Mouse (Mus musculus) heart, embryonic 14.5 days (tissue): ENCODE measurements around the gene Mpeg1. TPM values are rescaled to one million over a fixed set of nuclear protein-coding genes. Genes with fewer than 3 reads are reported as not detected.

Experiments used
- ATAC-seq: fragments of 200-750 bp; cut with Nextera tagmentation; 2 replicates; pipeline ENCODE4 v1.8.0; 2017; ENCODE audit warnings: low read depth, moderate TSS enrichment; ENCODE audit not compliant: insufficient number of reproducible peaks, insufficient read depth, low FRiP score
- H3K27ac ChIP-seq, 2 experiments: fragments of 200-500 bp in 1 of 2; fragments of 300-500 bp in 1 of 2; sonication (generic) in 1 of 2; replicated peaks in 1 of 2; 2 replicates each; pipeline ENCODE4 v1.5.1; 2012 to 2014; ENCODE audit warnings: low read depth in 2 of 2, low read length in 2 of 2, control low read depth in 1 of 2, mild to moderate bottlenecking in 1 of 2, mixed read lengths in 1 of 2; ENCODE audit not compliant: control insufficient read depth in 1 of 2, insufficient read depth in 1 of 2
- H3K27me3 ChIP-seq: fragments of 300-500 bp; sonication (generic); 2 replicates; pipeline ENCODE4 v1.6.1; 2014; ENCODE audit warnings: mild to moderate bottlenecking, low read length, control low read depth; ENCODE audit not compliant: control insufficient read depth, insufficient read depth
- H3K36me3 ChIP-seq: fragments of 300-500 bp; sonication (generic); 2 replicates; pipeline ENCODE4 v1.6.1; 2014; ENCODE audit warnings: mild to moderate bottlenecking, control low read depth, low read length, mixed read lengths; ENCODE audit not compliant: control insufficient read depth, insufficient read depth
- H3K4me1 ChIP-seq, 2 experiments: fragments of 200-500 bp in 1 of 2; fragments of 300-500 bp in 1 of 2; sonication (generic) in 1 of 2; 2 replicates each; pipeline ENCODE4 v1.6.1; 2012 to 2014; ENCODE audit warnings: low read length in 2 of 2, control low read depth in 1 of 2, mixed read lengths in 1 of 2; ENCODE audit not compliant: control insufficient read depth in 2 of 2, insufficient read depth in 2 of 2
- H3K4me2 ChIP-seq: fragments of 300-500 bp; sonication (generic); 2 replicates; pipeline ENCODE4 v1.6.1; 2014; ENCODE audit warnings: mild to moderate bottlenecking, low read length
- H3K4me3 ChIP-seq, 2 experiments: fragments of 200-500 bp in 1 of 2; fragments of 300-500 bp in 1 of 2; sonication (generic) in 1 of 2; 2 replicates each; pipeline ENCODE4 v1.5.1; 2012 to 2014; ENCODE audit warnings: low read length in 2 of 2, mild to moderate bottlenecking in 2 of 2, control low read depth in 1 of 2, low read depth in 1 of 2, moderate library complexity in 1 of 2; ENCODE audit not compliant: control insufficient read depth in 1 of 2, insufficient read depth in 1 of 2
- H3K9ac ChIP-seq: fragments of 300-500 bp; sonication (generic); 2 replicates; pipeline ENCODE4 v1.6.1; 2014; ENCODE audit warnings: mild to moderate bottlenecking, low read length
- H3K9me3 ChIP-seq: fragments of 300-500 bp; sonication (generic); 2 replicates; pipeline ENCODE4 v1.6.1; 2016; ENCODE audit warnings: low read length, control low read depth; ENCODE audit not compliant: control insufficient read depth
- whole genome bisulfite sequencing: fragments of 180-500 bp; shearing (Covaris S2); extraction: QIAGEN DNeasy Blood & Tissue Kit; methylation state at CpG from one replicate; pipeline ENCODE4 v1.1.7; 2014; 5-methylcytosine and 5-hydroxymethylcytosine counted together
- polyA plus RNA-seq: library from polyadenylated mRNA; unstranded; fragments of >200 nt; fragmentation: Nextera tagmentation; extraction: Ambion mirVana; gene quantifications from 2 replicates; pipeline ENCODE4 v1.2.1, GENCODE M21; 2014

Gene Mpeg1
- polyA plus RNA-seq, 1 experiment from 2014 or later, result 0.95 TPM

- Histone ChIP-seq H3K4me1 (peaks cover 0 to under 1% of the 10 kb centered on the region in 2 experiments; a peak in 1 of 4 replicates), H3K27me3 (peaks cover 3% of the 10 kb centered on the region), H3K36me3 (no peaks in the 10 kb centered on the region), H3K4me3 (no peak overlapping the region), H3K9me3 (no peaks in the 10 kb centered on the region), H3K4me2 (no peak overlapping the region), H3K27ac (no peak overlapping the region), H3K9ac (no peak overlapping the region)
- no peak for ATAC-seq
- WGBS, result 59% methylated on average over 4 of the region's 4 CpGs
Observed at GRCm38 (mm10) chr19:12493453-12494186, 33.0 kb downstream of the Mpeg1 start.

GRCm38 (mm10) chr19:12494187-12494458 is 33.5 kb downstream of the Mpeg1 start:
- Histone ChIP-seq H3K9ac (no peak overlapping the region), H3K4me3 (no peak overlapping the region), H3K36me3 (no peaks in the 10 kb centered on the region), H3K27ac (no peak overlapping the region), H3K4me1 (no peaks in the 10 kb centered on the region), H3K27me3 (peaks cover 7% of the 10 kb centered on the region), H3K9me3 (no peaks in the 10 kb centered on the region), H3K4me2 (no peak overlapping the region)
- ATAC-seq, result no peak
- 64% methylated on average over 4 of the region's 4 CpGs for WGBS

GRCm38 (mm10) chr19:12494972-12495535 is 34.5 kb downstream of the Mpeg1 start:
- no peaks in the 10 kb centered on the region for H3K36me3 ChIP-seq
- no peak overlapping the region for H3K27ac ChIP-seq
- WGBS, result 70% methylated on average over 3 of the region's 3 CpGs
- no peaks in the 10 kb centered on the region for H3K9me3 ChIP-seq
- ATAC-seq, result no peak
- peaks cover 15% of the 10 kb centered on the region for H3K27me3 ChIP-seq
- H3K4me2 ChIP-seq, result no peak overlapping the region
- H3K4me3 ChIP-seq, result no peak overlapping the region
- no peak overlapping the region for H3K9ac ChIP-seq
- H3K4me1 ChIP-seq, result no peaks in the 10 kb centered on the region

- Histone ChIP-seq H3K4me3 (no peak overlapping the region), H3K4me1 (0 out of 4 replicates have a peak, but pooled peaks cover 0 to 5% of the 10 kb centered on the region in 2 experiments), H3K4me2 (no peak overlapping the region), H3K27me3 (peaks cover 23% of the 10 kb centered on the region), H3K27ac (no peak overlapping the region), H3K36me3 (no peaks in the 10 kb centered on the region), H3K9me3 (no peaks in the 10 kb centered on the region), H3K9ac (no peak overlapping the region)
- no peak for ATAC-seq
- 77% methylated on average over 2 of the region's 2 CpGs for WGBS
Observed at GRCm38 (mm10) chr19:12496241-12496640, 35.7 kb downstream of the Mpeg1 start.

GRCm38 (mm10) chr19:12497909-12498308 is 37.3 kb downstream of the Mpeg1 start:
- H3K4me2 ChIP-seq, result no peak overlapping the region
- no peak overlapping the region for H3K9ac ChIP-seq
- no peaks in the 10 kb centered on the region for H3K36me3 ChIP-seq
- H3K9me3 ChIP-seq, result no peaks in the 10 kb centered on the region
- 0 out of 4 replicates have a peak, but pooled peaks cover 0 to 5% of the 10 kb centered on the region in 2 experiments for H3K4me1 ChIP-seq
- ATAC-seq, result no peak
- no peak overlapping the region for H3K27ac ChIP-seq
- no peak overlapping the region for H3K4me3 ChIP-seq
- 67% methylated on average over 2 of the region's 2 CpGs for WGBS
- H3K27me3 ChIP-seq, result peaks cover 23% of the 10 kb centered on the region

- Histone ChIP-seq H3K9ac (no peak overlapping the region), H3K27me3 (peaks cover 23% of the 10 kb centered on the region), H3K36me3 (no peaks in the 10 kb centered on the region), H3K4me2 (no peak overlapping the region), H3K4me1 (0 out of 4 replicates have a peak, but pooled peaks cover 0 to 5% of the 10 kb centered on the region in 2 experiments), H3K27ac (no peak overlapping the region), H3K9me3 (no peaks in the 10 kb centered on the region), H3K4me3 (no peak overlapping the region)
- ATAC-seq, result no peak
- WGBS, result 78% methylated on average over 4 of the region's 4 CpGs
Observed at GRCm38 (mm10) chr19:12498321-12498720, 37.7 kb downstream of the Mpeg1 start.

- ATAC-seq, result no peak
- Histone ChIP-seq H3K27ac (no peak overlapping the region), H3K9me3 (no peaks in the 10 kb centered on the region), H3K4me2 (no peak overlapping the region), H3K36me3 (no peaks in the 10 kb centered on the region), H3K4me3 (no peak overlapping the region), H3K4me1 (0 out of 4 replicates have a peak, but pooled peaks cover 0 to 5% of the 10 kb centered on the region in 2 experiments), H3K9ac (no peak overlapping the region), H3K27me3 (peaks cover 23% of the 10 kb centered on the region)
- WGBS, result 82% methylated on average over 1 of the region's 1 CpGs
Observed at GRCm38 (mm10) chr19:12498941-12499340, 38.4 kb downstream of the Mpeg1 start.
